Mouse (Mus musculus): ENCODE data around the gene Ccdc182. TPM values are rescaled to one million over a fixed set of nuclear protein-coding genes. Genes with fewer than 3 reads are reported as not detected.

Gene Ccdc182
- polyA plus RNA-seq, 1 experiment from 2014 or later = not detected

DNA sequence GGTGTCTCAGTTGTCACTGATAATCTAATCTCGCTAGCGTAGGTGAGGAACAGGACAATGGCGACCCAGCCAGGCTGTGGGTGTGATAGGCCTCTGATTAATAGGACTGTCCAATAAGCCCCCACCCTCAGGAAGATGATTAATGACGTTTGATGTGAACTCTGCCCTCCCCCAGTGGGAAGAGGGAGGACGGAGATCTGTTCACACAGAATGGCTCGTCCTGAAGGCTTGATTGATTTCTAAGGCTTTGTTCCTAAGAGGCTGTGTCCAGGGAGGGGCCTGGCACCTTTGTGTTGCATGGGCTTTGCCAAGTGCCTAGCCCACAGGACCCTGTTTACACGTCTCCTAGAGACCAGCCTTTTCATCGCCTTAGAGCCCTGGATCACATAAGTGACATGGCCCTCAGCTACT is 13.4 kb upstream of the Ccdc182 start:
- DNase-seq (ENCODE audit: low spot score) = no peak

DNA sequence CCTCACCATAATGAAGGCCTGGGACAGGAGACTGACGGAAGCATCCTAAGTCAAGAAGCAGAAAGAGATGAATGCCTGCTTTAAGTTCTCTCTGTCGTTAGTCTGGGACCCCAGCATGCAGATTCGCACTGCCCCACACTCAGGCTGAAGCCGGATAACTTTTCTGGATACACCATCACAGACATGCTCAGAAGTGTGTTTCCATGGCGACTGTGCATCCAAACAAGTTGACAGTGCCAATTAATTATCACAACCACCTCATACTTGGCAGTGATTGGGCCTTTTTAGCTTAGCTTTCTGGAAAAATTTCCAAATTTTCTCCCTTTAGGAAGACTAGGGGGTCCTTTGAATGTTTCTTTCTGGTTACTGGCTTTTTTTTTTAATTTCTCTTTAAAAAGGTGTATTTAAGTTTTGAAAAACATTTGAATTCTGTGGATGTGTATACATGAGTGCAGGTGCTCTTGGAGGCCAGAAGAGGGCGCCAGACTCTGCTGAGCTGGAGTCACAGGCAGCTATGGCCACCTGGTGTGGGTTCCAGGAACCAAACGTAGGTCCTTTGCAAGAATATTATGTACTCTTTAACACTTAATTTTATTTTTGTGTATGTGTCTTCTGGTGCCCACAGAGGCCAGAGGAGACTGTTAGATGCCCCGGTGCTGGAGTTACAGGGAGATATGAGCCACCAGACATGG is 12.3 kb upstream of the Ccdc182 start:
- no peak for DNase-seq (ENCODE audit: low spot score)

DNA sequence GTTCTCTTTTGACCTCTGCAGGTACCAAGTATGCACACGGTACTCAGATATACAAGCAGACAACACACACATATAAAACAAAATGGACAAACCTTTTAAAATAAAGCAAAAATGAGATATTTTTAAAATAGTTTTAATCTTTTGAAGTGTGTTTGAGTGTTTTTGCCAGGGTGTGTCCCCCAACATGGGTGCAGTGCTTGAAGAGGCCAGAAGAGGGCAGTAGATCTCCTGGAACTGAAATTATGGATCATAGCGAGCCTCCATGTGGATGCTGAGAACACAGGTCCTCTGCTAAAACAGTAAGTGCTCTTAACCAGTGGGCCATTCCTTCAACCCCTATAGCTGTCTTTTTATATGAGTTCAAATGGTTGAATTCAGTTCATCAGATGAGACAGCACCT is 11.3 kb upstream of the Ccdc182 start:
- DNase-seq (ENCODE audit: low spot score) = no peak

GRCm38 (mm10) chr11:88286019-88286418 is 7.8 kb upstream of the Ccdc182 start:
- no peak for DNase-seq (ENCODE audit: low spot score)

DNA sequence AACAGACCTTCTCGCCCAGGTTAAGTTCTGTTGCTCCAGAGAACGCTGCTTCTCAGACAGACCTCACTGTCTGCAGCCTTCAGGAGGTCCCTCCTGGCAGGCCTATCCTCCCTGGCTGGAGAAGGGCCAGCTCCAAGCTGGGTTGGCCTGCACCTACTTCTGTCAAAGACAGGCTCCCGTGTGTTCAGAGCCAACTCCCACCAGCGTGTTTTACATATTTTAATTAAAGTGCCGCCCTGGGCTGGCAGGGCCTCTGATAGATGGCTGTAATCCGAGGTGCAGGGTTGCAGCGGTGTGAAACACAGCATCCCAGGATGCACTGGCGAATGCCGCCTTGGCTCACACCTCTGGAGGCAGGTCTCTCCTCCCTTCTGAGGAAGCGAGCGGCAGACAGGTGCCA is 5.5 kb upstream of the Ccdc182 start:
- DNase-seq (ENCODE audit: low spot score) = no peak

GRCm38 (mm10) chr11:88288805-88289340 is 5.0 kb upstream of the Ccdc182 start:
- DNase-seq (ENCODE audit: low spot score) = no peak

DNA sequence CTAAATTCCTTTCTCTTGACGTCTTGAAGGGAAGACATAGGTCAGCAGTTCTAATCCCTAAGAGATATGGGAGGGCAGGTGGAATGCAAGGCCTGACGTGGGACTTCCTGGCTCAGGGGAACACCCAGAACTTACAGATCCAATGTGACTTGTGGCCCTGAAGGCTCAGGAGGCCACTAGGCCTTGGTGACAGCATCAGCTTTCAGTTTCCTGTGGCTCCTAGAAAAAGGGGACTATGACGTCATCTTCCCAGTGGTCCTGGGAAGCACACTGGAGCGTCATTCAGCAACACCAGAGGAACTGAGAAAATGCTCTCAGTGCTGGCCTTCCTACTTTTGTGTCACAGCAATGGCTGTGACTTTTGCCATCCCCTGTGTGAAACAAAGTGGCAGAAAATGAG is 2.6 kb upstream of the Ccdc182 start:
- no peak for DNase-seq (ENCODE audit: low spot score)

GRCm38 (mm10) chr11:88291688-88292087 is 2.2 kb upstream of the Ccdc182 start:
- no peak for DNase-seq (ENCODE audit: low spot score)

- no peak for DNase-seq (ENCODE audit: low spot score)
Observed at GRCm38 (mm10) chr11:88294394-88294710, 494 bp downstream of the Ccdc182 start.

GRCm38 (mm10) chr11:88295298-88295697 is 1.4 kb downstream of the Ccdc182 start:
- DNase-seq (ENCODE audit: low spot score) = no peak

GRCm38 (mm10) chr11:88297526-88297925 is 3.7 kb downstream of the Ccdc182 start:
- DNase-seq (ENCODE audit: low spot score) = no peak

DNA sequence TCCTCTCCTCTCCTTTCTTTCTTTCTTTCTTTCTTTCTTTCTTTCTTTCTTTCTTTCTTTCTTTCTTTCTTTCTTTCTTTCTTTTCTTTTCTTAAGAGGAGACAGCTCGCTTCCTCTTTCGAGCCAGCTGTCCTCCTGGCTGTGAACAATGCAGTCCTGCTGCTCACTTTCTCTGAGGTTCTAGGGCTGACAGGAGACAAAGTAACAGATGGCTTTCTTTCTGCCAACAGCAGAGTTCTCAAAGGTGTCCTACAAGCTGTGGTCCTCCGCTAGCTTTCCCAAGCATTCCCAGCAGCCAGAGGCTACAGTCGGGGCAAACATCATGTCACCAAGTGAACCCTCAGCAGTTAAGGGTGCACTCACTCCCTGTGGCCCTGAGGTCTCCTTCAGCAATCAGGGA is 5.5 kb downstream of the Ccdc182 start:
- no peak for DNase-seq (ENCODE audit: low spot score)

DNA sequence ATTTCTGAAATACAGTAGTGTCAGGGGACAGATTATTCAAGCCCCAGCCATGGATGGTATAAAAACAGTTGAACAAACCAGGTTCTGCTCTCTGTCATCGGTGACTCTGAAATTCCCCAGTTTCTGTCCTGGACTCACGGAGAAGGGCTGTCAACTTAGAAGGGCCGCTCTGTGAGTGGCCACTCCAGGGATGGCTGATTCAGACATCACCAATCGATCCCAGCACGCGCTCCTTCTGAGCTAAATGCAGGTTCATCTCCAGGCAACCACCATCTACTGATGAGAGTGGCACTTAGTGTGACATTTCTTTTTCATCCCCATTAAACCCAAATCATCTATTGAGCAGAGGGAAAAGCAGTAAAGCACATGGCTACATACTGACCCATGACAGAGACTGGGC is 7.8 kb downstream of the Ccdc182 start:
- DNase-seq (ENCODE audit: low spot score) = no peak

DNA sequence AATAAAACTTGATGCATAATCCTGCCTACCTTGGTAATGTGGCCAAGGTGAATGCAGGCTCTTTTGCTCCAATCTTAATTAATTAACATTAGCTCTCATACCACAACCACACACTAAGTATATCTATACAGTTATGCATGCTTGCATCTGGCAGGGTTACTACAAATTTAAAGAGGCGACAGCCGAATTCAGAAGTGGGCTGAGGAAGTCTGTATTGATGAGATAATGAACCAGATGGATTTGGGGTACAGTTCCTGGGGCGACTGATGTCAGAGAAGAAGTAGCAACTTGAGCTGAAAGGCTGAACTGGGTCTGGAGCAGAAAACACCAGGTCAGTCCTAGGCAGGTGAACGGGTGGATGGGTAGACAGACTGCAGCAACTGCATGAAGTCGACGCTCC is 11.9 kb downstream of the Ccdc182 start:
- no peak for DNase-seq (ENCODE audit: low spot score)

GRCm38 (mm10) chr11:88307616-88308543 is 14.0 kb downstream of the Ccdc182 start:
- DNase-seq (ENCODE audit: low spot score) = peak; percentile 11

DNA sequence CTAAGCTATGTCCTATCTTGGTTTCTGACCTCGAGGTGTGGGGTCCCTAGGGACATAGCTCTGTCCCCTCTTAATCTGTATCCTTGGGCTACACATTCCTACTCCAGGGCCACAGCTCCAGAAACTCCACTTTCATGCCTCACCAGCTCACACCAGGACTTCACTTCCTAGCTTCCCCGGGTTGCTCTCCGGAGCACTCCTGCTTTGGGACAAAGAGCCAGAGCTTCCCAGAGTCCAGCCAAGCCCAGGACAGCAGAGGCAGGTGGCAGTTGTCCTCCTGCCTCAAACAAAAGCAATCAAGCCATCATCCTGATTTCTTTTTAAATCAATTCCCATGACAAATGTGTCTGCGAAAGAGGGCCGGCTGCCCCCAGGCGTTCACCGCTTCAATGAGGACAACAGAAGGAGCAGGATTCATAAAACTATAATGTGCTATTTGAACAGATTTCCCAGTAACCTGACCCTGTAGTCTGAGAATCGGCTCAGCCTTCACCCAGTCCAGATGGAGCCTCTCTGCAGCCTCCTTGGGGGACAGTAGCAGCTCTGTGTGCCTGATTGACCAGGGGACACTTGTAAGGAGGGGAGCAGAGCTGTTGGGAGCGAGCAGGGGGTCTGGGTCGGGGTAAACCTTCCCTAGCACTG is 15.3 kb downstream of the Ccdc182 start:
- DNase-seq (ENCODE audit: low spot score) = no peak

DNA sequence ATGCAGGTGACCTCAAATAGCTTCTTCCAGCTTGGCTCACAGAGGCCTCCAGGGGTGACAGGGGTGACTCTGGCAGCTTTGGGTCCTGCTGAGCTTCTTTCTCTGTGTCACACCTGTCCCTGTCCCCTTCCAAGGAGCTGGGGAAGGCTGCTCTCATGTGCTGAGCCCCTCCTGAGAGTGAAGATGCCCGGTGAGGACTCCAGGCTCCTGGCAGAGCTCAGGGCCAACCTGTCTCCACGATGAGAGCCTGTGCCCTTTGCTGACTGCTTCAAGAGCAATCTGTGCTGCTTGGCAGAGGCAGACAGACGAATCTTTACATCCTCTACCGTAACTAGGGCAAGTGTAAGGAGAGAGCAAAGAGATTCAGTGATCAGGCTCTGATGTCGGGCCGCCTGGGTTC is 16.9 kb downstream of the Ccdc182 start:
- DNase-seq (ENCODE audit: low spot score) = no peak

GRCm38 (mm10) chr11:88311606-88312005 is 17.7 kb downstream of the Ccdc182 start:
- DNase-seq (ENCODE audit: low spot score) = no peak

DNA sequence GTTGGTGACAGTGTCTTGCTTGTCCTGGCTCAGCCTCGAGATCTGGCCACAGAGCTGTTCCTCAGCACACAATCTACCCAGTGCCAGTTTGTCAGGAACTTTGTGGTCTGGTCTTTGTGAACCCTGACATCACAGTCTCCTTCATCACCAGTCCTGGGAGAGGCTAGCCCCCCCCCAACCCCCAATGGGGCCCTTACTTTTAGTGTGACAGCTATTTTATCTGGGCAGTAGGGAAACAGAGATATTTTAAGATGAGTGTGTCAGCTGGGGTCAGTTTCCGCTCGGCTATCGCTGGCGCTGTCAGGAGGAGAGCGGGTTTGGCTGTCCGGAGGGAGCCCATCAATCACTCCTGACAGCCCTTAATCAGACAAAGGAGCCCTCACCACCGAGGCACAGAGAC is 19.7 kb downstream of the Ccdc182 start:
- no peak for DNase-seq (ENCODE audit: low spot score)

DNA sequence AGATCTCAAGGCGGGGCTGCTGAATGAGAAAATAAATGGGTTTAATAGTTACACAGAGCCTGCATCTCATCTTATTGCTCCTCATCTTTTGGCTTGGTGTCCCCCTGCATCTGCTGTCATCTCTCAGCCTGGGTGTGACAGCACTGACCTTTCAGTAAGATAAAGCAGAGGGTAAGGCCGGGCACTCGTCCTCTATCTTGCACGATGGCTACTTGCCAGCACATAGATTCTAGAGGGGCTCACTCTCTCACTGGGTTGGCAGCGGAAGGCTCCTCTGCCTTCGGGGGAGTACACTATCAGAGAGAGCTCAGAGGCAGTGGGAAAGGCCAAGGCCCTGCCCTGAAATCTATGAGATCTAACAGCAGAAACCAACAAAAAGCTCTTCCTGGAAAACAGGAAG is 20.6 kb downstream of the Ccdc182 start:
- no peak for DNase-seq (ENCODE audit: low spot score)

GRCm38 (mm10) chr11:88315393-88315792 is 21.5 kb downstream of the Ccdc182 start:
- no peak for DNase-seq (ENCODE audit: low spot score)

DNA sequence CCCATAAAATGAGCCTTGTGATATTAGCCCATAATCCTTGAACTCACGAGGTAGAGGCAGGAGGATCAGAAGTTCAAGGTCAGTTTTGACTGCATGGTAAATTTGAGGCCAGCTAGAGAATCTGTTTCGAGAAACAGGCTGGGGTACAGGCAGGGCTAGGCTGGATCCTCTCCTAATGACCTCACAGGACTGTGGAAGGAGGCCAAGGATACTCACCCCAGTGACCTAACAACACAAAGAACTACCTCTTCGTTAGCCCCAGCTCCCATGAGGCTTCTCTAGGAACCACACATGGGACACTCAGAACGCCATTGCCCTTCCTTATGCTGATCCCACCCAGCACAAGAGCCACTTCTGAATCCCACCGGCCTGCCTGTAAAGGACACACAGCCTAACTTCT is 25.0 kb downstream of the Ccdc182 start:
- DNase-seq (ENCODE audit: low spot score) = no peak

All from thymus, postnatal 0 days (tissue).